Mouse (Mus musculus) MEL (cell line): Measurements from ENCODE around the gene 1110017D15Rik. TPM values are rescaled to one million over a fixed set of nuclear protein-coding genes. Genes with fewer than 3 reads are reported as not detected.

Source experiments
- DNase-seq: peaks from one replicate; pipeline ENCODE4 v3.0.0; 2011; ENCODE audit warnings: low read depth, low spot score
- H3K27ac ChIP-seq: 2 replicates; pipeline ENCODE4 v1.5.1; 2012; ENCODE audit warnings: low read depth, mild to moderate bottlenecking, control low read depth, low read length, moderate library complexity; ENCODE audit not compliant: control insufficient read depth
- H3K27me3 ChIP-seq, 2 experiments: fragments of 150-350 bp in 1 of 2; sonication (generic) in 1 of 2; 2 replicates each; pipeline ENCODE4 v1.6.1; 2012; ENCODE audit warnings: low read length in 2 of 2, mild to moderate bottlenecking in 2 of 2, improper control_type of control experiment in 1 of 2, moderate library complexity in 1 of 2; ENCODE audit not compliant: insufficient read depth in 2 of 2, control insufficient read depth in 1 of 2
- H3K36me3 ChIP-seq, 2 experiments: 2 replicates each; pipeline ENCODE4 v1.6.1; 2012 to 2014; ENCODE audit warnings: low read length in 2 of 2, improper control_type of control experiment in 1 of 2, inconsistent platforms in 1 of 2, mild to moderate bottlenecking in 1 of 2; ENCODE audit not compliant: insufficient read depth in 2 of 2, control insufficient read depth in 1 of 2
- H3K4me1 ChIP-seq, 2 experiments: fragments of 150-350 bp in 1 of 2; sonication (generic) in 1 of 2; 2 replicates each; pipeline ENCODE4 v1.6.1; 2012; ENCODE audit warnings: low read length in 2 of 2, improper control_type of control experiment in 1 of 2, mild to moderate bottlenecking in 1 of 2; ENCODE audit not compliant: insufficient read depth in 2 of 2, control insufficient read depth in 1 of 2
- H3K4me3 ChIP-seq, 2 experiments: fragments of 150-350 bp in 1 of 2; sonication (generic) in 1 of 2; 2 replicates each; pipeline ENCODE4 v1.5.1; 2012; ENCODE audit warnings: low read depth in 2 of 2, low read length in 2 of 2, mild to moderate bottlenecking in 2 of 2, moderate library complexity in 2 of 2, control low read depth in 1 of 2, improper control_type of control experiment in 1 of 2; ENCODE audit not compliant: control insufficient read depth in 1 of 2, insufficient read depth in 1 of 2
- H3K79me2 ChIP-seq: 2 replicates; pipeline ENCODE4 v1.6.1; 2012; ENCODE audit warnings: mild to moderate bottlenecking, low read length, moderate library complexity; ENCODE audit not compliant: control insufficient read depth, poor library complexity, insufficient read depth
- H3K9ac ChIP-seq: 2 replicates; pipeline ENCODE4 v1.6.1; 2012; ENCODE audit warnings: low read depth, mild to moderate bottlenecking, control low read depth, low read length, moderate library complexity; ENCODE audit not compliant: control insufficient read depth, poor library complexity, severe bottlenecking
- H3K9me3 ChIP-seq: fragments of 150-350 bp; sonication (generic); replicated peaks from 2 replicates; pipeline ENCODE4 v1.6.1; 2012; ENCODE audit warnings: mild to moderate bottlenecking, low read length, improper control_type of control experiment, moderate library complexity; ENCODE audit not compliant: insufficient read depth
- CHD1 ChIP-seq: IDR thresholded peaks from 2 replicates; pipeline ENCODE4 v1.6.1; 2012; ENCODE audit warnings: low read depth, mild to moderate bottlenecking, inconsistent platforms, low read length, improper control_type of control experiment
- CTCF ChIP-seq, 3 experiments: IDR thresholded peaks in 2 of 3; conservative IDR thresholded peaks in 1 of 3; 2 replicates each; pipeline ENCODE4 v1.5.1; 2011 to 2012; ENCODE audit warnings: low read length in 3 of 3, low read depth in 2 of 3, mild to moderate bottlenecking in 2 of 3, improper control_type of control experiment in 1 of 3, inconsistent platforms in 1 of 3, mixed read lengths in 1 of 3, moderate library complexity in 1 of 3; ENCODE audit not compliant: control insufficient read depth in 1 of 3, insufficient read depth in 1 of 3, poor library complexity in 1 of 3, severe bottlenecking in 1 of 3
- E2F4 ChIP-seq: IDR thresholded peaks from 2 replicates; pipeline ENCODE4 v1.6.1; 2011; ENCODE audit warnings: low read depth, low read length, improper control_type of control experiment, borderline replicate concordance
- ELF1 ChIP-seq: IDR thresholded peaks from 2 replicates; pipeline ENCODE4 v1.6.1; 2014; ENCODE audit warnings: low read depth, mild to moderate bottlenecking, inconsistent platforms, low read length, improper control_type of control experiment, moderate library complexity
- EP300 ChIP-seq, 2 experiments: IDR thresholded peaks; 2 replicates each; pipeline ENCODE4 v1.6.1; 2011; ENCODE audit warnings: improper control_type of control experiment in 2 of 2, low read length in 2 of 2, low read depth in 1 of 2, mild to moderate bottlenecking in 1 of 2
- ETS1 ChIP-seq: IDR thresholded peaks from 2 replicates; pipeline ENCODE4 v1.6.1; 2012; ENCODE audit warnings: low read depth, mild to moderate bottlenecking, inconsistent platforms, low read length, improper control_type of control experiment, moderate library complexity
- GABPA ChIP-seq: IDR thresholded peaks from 2 replicates; pipeline ENCODE4 v1.6.1; 2012; ENCODE audit warnings: low read depth, mild to moderate bottlenecking, inconsistent platforms, low read length, improper control_type of control experiment, moderate library complexity
- GATA1 ChIP-seq: IDR thresholded peaks from 2 replicates; pipeline ENCODE4 v1.6.1; 2011; ENCODE audit warnings: low read depth, low read length, improper control_type of control experiment
- HCFC1 ChIP-seq: IDR thresholded peaks from 2 replicates; pipeline ENCODE4 v1.6.1; 2012; ENCODE audit warnings: low read depth, mild to moderate bottlenecking, inconsistent platforms, low read length, improper control_type of control experiment, moderate library complexity
- KAT2A ChIP-seq: conservative IDR thresholded peaks from 2 replicates; pipeline ENCODE4 v1.6.1; 2012; ENCODE audit warnings: low read depth, low read length, improper control_type of control experiment, inconsistent platforms
- MAX ChIP-seq: IDR thresholded peaks from 2 replicates; pipeline ENCODE4 v1.6.1; 2011; ENCODE audit warnings: low read length, improper control_type of control experiment
- MAZ ChIP-seq: IDR thresholded peaks from 2 replicates; pipeline ENCODE4 v1.6.1; 2012; ENCODE audit warnings: low read depth, mild to moderate bottlenecking, inconsistent platforms, low read length, improper control_type of control experiment
- MEF2A ChIP-seq: IDR thresholded peaks from 2 replicates; pipeline ENCODE4 v1.6.1; 2014; ENCODE audit warnings: low read depth, mild to moderate bottlenecking, inconsistent platforms, low read length, improper control_type of control experiment; ENCODE audit not compliant: poor library complexity, insufficient replicate concordance, severe bottlenecking; ENCODE audit errors: extremely low read depth
- MXI1 ChIP-seq: IDR thresholded peaks from 2 replicates; pipeline ENCODE4 v1.6.1; 2011; ENCODE audit warnings: mild to moderate bottlenecking, low read depth, low read length, improper control_type of control experiment
- MYC ChIP-seq: IDR thresholded peaks from 2 replicates; pipeline ENCODE4 v1.6.1; 2011; ENCODE audit warnings: low read depth, mild to moderate bottlenecking, low read length, improper control_type of control experiment, moderate library complexity
- NELFE ChIP-seq: IDR thresholded peaks from 2 replicates; pipeline ENCODE4 v1.6.1; 2011; ENCODE audit warnings: low read depth, low read length, improper control_type of control experiment
- POLR2A ChIP-seq, 2 experiments: IDR thresholded peaks; 2 replicates each; pipeline ENCODE4 v1.6.1; 2011 to 2012; ENCODE audit warnings: low read length in 2 of 2, mild to moderate bottlenecking in 2 of 2, control low read depth in 1 of 2, improper control_type of control experiment in 1 of 2, low read depth in 1 of 2, moderate library complexity in 1 of 2; ENCODE audit not compliant: control insufficient read depth in 1 of 2, insufficient read depth in 1 of 2, poor library complexity in 1 of 2
- POLR2AphosphoS2 ChIP-seq: IDR thresholded peaks from 2 replicates; pipeline ENCODE4 v1.6.1; 2011; ENCODE audit warnings: low read length, improper control_type of control experiment
- POLR2AphosphoS5 ChIP-seq: IDR thresholded peaks from 2 replicates; pipeline ENCODE4 v1.6.1; 2012; ENCODE audit warnings: low read depth, borderline replicate concordance, mild to moderate bottlenecking, inconsistent platforms, low read length, moderate library complexity, mixed read lengths
- RAD21 ChIP-seq: IDR thresholded peaks from 2 replicates; pipeline ENCODE4 v1.6.1; 2011; ENCODE audit warnings: mild to moderate bottlenecking, low read depth, low read length, improper control_type of control experiment
- RCOR1 ChIP-seq: IDR thresholded peaks from 2 replicates; pipeline ENCODE4 v1.6.1; 2012; ENCODE audit warnings: low read depth, mild to moderate bottlenecking, inconsistent platforms, low read length, improper control_type of control experiment
- SIN3A ChIP-seq: IDR thresholded peaks from 2 replicates; pipeline ENCODE4 v1.6.1; 2012; ENCODE audit warnings: low read length, improper control_type of control experiment, inconsistent platforms
- TAL1 ChIP-seq: IDR thresholded peaks from 2 replicates; pipeline ENCODE4 v1.6.1; 2012; ENCODE audit warnings: mild to moderate bottlenecking, inconsistent platforms, low read length, moderate library complexity, mixed read lengths
- TBP ChIP-seq: IDR thresholded peaks from 2 replicates; pipeline ENCODE4 v1.8.0; 2011; ENCODE audit warnings: low read depth, low read length, improper control_type of control experiment
- TCF12 ChIP-seq: IDR thresholded peaks from 2 replicates; pipeline ENCODE4 v1.6.1; 2014; ENCODE audit warnings: low read depth, mild to moderate bottlenecking, inconsistent platforms, low read length, improper control_type of control experiment, moderate library complexity
- UBTF ChIP-seq: IDR thresholded peaks from 2 replicates; pipeline ENCODE4 v1.6.1; 2012; ENCODE audit warnings: low read depth, mild to moderate bottlenecking, inconsistent platforms, low read length, improper control_type of control experiment, moderate library complexity, borderline replicate concordance; ENCODE audit not compliant: insufficient read depth
- USF1 ChIP-seq: IDR thresholded peaks from 2 replicates; pipeline ENCODE4 v1.6.1; 2014; ENCODE audit warnings: low read depth, mild to moderate bottlenecking, inconsistent platforms, low read length, improper control_type of control experiment, moderate library complexity
- USF2 ChIP-seq, 2 experiments: IDR thresholded peaks; 2 replicates each; pipeline ENCODE4 v1.6.1; 2011 to 2012; ENCODE audit warnings: improper control_type of control experiment in 2 of 2, low read length in 2 of 2, borderline replicate concordance in 1 of 2, inconsistent platforms in 1 of 2, low read depth in 1 of 2, mild to moderate bottlenecking in 1 of 2; ENCODE audit not compliant: insufficient read depth in 1 of 2
- ZC3H11A ChIP-seq: IDR thresholded peaks from 2 replicates; pipeline ENCODE4 v1.6.1; 2012; ENCODE audit warnings: low read depth, mild to moderate bottlenecking, inconsistent platforms, low read length, improper control_type of control experiment
- ZKSCAN1 ChIP-seq: IDR thresholded peaks from 2 replicates; pipeline ENCODE4 v1.6.1; 2012; ENCODE audit warnings: low read depth, mild to moderate bottlenecking, inconsistent platforms, low read length, improper control_type of control experiment, moderate library complexity
- ZMIZ1 ChIP-seq: IDR thresholded peaks from 2 replicates; pipeline ENCODE4 v1.6.1; 2012; ENCODE audit warnings: low read depth, mild to moderate bottlenecking, inconsistent platforms, low read length, improper control_type of control experiment, moderate library complexity
- ZNF384 ChIP-seq: IDR thresholded peaks from 2 replicates; pipeline ENCODE4 v1.6.1; 2012; ENCODE audit warnings: low read depth, mild to moderate bottlenecking, inconsistent platforms, low read length, improper control_type of control experiment
- polyA plus RNA-seq, 2 experiments: library from polyadenylated mRNA; stranded (reverse) in 1 of 2; unstranded in 1 of 2; fragments of >175 nt in 1 of 2; fragments of >200 nt in 1 of 2; gene quantifications; 2 replicates each; pipeline versions ENCODE4 v1.2.1 to v1.2.4; 2012; ENCODE audit warnings: low replicate concordance in 2 of 2, low read depth in 1 of 2; ENCODE audit not compliant: insufficient read length in 2 of 2, insufficient read depth in 1 of 2, missing spikeins in 1 of 2
- total RNA-seq: library from RNA; depleted of rRNA; stranded (reverse); fragments of 300-350 nt; gene quantifications from 2 replicates; pipeline ENCODE4 v1.2.3, GENCODE M21; 2012

1110017D15Rik gene
- total and polyA plus RNA-seq, 3 experiments = 0.21 TPM; not detected in 2

DNA sequence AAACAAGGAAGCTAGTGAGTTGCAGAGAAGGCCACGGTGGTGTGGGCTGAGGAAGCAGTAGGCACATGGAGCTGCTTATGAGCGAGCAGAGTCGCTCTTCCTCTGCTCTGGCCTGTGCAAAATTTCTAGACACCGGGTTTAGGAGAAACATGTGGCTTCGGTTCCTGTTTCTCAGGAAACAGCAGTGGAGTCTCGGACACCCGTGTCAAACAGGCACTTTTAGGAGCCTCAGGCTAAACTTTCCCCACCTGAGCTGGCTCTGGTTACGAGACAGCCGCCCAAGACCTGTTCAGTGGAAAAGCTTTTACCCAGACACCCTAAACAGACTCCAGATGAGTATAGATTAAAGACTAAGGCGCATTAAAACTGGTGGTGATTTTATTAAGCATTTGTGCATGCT, 47.9 kb downstream of the 1110017D15Rik start:
- peaks cover 0 to 2% of the 10 kb centered on the region in 2 experiments; a peak in 1 of 4 replicates for H3K36me3 ChIP-seq

GRCm38 (mm10) chr4:41468396-41469080, 48.6 kb downstream of the 1110017D15Rik start:
- Histone ChIP-seq H3K27me3 (no peaks in the 10 kb centered on the region), H3K27ac (no peak overlapping the region), H3K9ac (no peak overlapping the region), H3K79me2 (peaks cover 5% of the 10 kb centered on the region), H3K4me3 (no peak overlapping the region), H3K9me3 (no peaks in the 10 kb centered on the region), H3K36me3 (peaks cover 0 to 2% of the 10 kb centered on the region in 2 experiments; a peak in 1 of 4 replicates), H3K4me1 (peaks cover 0 to 3% of the 10 kb centered on the region in 2 experiments; a peak in 1 of 4 replicates)
- DNase-seq = peak; percentile 59
- TF ChIP-seq POLR2A (IDR thresholded peaks at IDR 0.05; ENCODE audit: control insufficient read depth in 1 of 2, insufficient read depth in 1 of 2, low read depth in 1 of 2, low read length in 2 of 2, poor library complexity in 1 of 2) (no peak), E2F4 (no peak), ZC3H11A (peak; percentile 59), CTCF (IDR thresholded peaks at IDR 0.05 in 2 of 3, conservative IDR thresholded peaks at IDR 0.05 in 1 of 3; ENCODE audit: control insufficient read depth in 1 of 3, insufficient read depth in 1 of 3, low read depth in 2 of 3, low read length in 3 of 3, poor library complexity in 1 of 3, severe bottlenecking in 1 of 3) (peak; percentile 38 to 75 (median 50); a peak in 5 of 6 replicates), GATA1 (no peak), TCF12 (no peak), ETS1 (no peak), POLR2AphosphoS2 (no peak), MEF2A (no peak), MYC (no peak), NELFE (no peak), CHD1 (no peak), MAX (no peak), ZNF384 (peak; percentile 87), RAD21 (peak; percentile 80), EP300 (IDR thresholded peaks at IDR 0.05; ENCODE audit: low read depth in 1 of 2, low read length in 2 of 2) (no peak), ZMIZ1 (no peak), TAL1 (no peak), USF1 (no peak), UBTF (no peak), HCFC1 (no peak), KAT2A (no peak), GABPA (no peak), ELF1 (no peak), ZKSCAN1 (no peak)

More for the DNA sequence above, 47.9 kb downstream of the 1110017D15Rik start:
- peaks cover 0 to 3% of the 10 kb centered on the region in 2 experiments; a peak in 1 of 4 replicates for H3K4me1 ChIP-seq
- peak; percentile 14 for DNase-seq
- H3K9me3 ChIP-seq = no peaks in the 10 kb centered on the region
- no peaks in the 10 kb centered on the region for H3K27me3 ChIP-seq
- peaks cover 3% of the 10 kb centered on the region; the same call in 1 of the 2 replicates for H3K79me2 ChIP-seq
- no peak overlapping the region for H3K9ac ChIP-seq
- H3K4me3 ChIP-seq = no peak overlapping the region
- no peak for TF ChIP-seq EP300 (IDR thresholded peaks at IDR 0.05; ENCODE audit: low read depth in 1 of 2, low read length in 2 of 2)
- TF ChIP-seq MXI1 = no peak
- no peak for TF ChIP-seq ZC3H11A
- TF ChIP-seq RCOR1 = no peak
- TF ChIP-seq HCFC1 = no peak
- no peak for TF ChIP-seq RAD21
- no peak for TF ChIP-seq TBP
- no peak for TF ChIP-seq USF1
- no peak for TF ChIP-seq SIN3A
- no peak for TF ChIP-seq ZKSCAN1
- no peak for TF ChIP-seq MAZ
- TF ChIP-seq USF2 (IDR thresholded peaks at IDR 0.05; ENCODE audit: borderline replicate concordance in 1 of 2, insufficient read depth in 1 of 2, low read depth in 1 of 2, low read length in 2 of 2) = no peak
- TF ChIP-seq MEF2A = no peak
- TF ChIP-seq POLR2AphosphoS5 = no peak
- no peak for TF ChIP-seq POLR2A (IDR thresholded peaks at IDR 0.05; ENCODE audit: control insufficient read depth in 1 of 2, insufficient read depth in 1 of 2, low read depth in 1 of 2, low read length in 2 of 2, poor library complexity in 1 of 2)
- H3K27ac ChIP-seq = no peak overlapping the region
